Mouse (Mus musculus): ENCODE measurements at regions not wholly inside any gene's neighbourhood (a gene's known extent, or its start where the extent isn't known, plus 50 kb on each side); places are given as distances from the start of the nearest gene placed in this dataset.

DNA sequence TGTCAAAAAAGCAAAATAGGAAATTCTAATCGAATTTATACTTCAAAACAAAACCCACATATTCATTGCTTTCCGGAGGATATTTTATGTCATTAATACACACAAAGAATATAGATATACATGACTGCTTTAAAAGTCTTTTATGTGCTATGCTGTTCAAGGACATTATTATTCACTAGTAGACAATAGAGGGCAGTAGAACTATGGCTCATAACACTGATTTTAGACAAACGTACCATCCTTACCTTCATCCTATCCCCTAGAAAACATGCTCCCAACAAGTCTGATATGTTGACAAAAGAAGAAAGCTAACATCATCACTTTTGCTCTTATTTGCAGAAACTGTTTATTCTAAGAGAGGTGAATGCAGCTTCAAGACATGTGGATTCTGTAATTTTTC is 566.8 kb downstream of the Gabrg2 start:
- TF ChIP-seq CTCF (IDR thresholded peaks at IDR 0.05; ENCODE audit: extremely low read depth, insufficient read depth, low read length): peak; percentile 15; the same call in 1 of the 2 replicates
- no peak for TF ChIP-seq POLR2A (IDR thresholded peaks at IDR 0.05; ENCODE audit: extremely low read depth, insufficient read depth, low read length)
- Histone ChIP-seq H3K27ac (ENCODE audit: insufficient read depth, low read length) (no peak overlapping the region), H3K4me3 (ENCODE audit: insufficient read depth, low read length) (no peak overlapping the region), H3K4me1 (ENCODE audit: control insufficient read depth, insufficient read depth, low read length) (no peaks in the 10 kb centered on the region)

DNA sequence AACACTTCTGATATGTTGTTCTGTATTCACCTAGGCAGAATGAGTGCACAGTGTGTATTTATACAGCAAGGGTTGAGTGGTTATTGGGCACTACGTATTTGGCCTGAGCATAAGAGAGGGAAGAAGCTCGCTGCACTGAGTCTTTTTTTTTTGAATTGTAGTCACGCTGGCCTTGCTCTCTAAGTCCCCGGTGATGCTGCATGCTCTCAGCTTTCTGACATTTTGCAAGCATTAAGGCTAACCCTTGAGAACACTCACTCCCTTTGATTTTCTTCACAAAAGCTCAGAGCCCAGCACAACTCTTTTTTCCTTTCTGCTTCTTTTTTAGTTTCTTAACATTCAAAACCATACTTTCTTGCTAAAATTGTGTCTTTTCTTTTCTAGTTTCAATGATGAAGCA is 575.1 kb downstream of the Gabrg2 start:
- TF ChIP-seq POLR2A (IDR thresholded peaks at IDR 0.05; ENCODE audit: extremely low read depth, insufficient read depth, low read length): no peak
- no peak for TF ChIP-seq CTCF (IDR thresholded peaks at IDR 0.05; ENCODE audit: extremely low read depth, insufficient read depth, low read length)
- H3K27ac ChIP-seq (ENCODE audit: insufficient read depth, low read length): no peak overlapping the region
- H3K4me3 ChIP-seq (ENCODE audit: insufficient read depth, low read length): no peak overlapping the region
- H3K4me1 ChIP-seq (ENCODE audit: control insufficient read depth, insufficient read depth, low read length): no peaks in the 10 kb centered on the region
